Mouse (Mus musculus) small intestine, adult 2 months (tissue): ENCODE measurements around the gene Adgrg1.

ENCODE experiments used
- CTCF ChIP-seq: fragments of 200-500 bp; IDR thresholded peaks from 2 replicates; pipeline ENCODE4 v1.5.1; 2012; ENCODE audit warnings: low read depth, mild to moderate bottlenecking, control low read depth, inconsistent platforms, low read length, moderate library complexity, mixed read lengths; ENCODE audit not compliant: insufficient replicate concordance, insufficient read length; ENCODE audit errors: extremely low read depth
- POLR2A ChIP-seq: fragments of 200-500 bp; IDR thresholded peaks from 2 replicates; pipeline ENCODE4 v1.6.1; 2012; ENCODE audit warnings: low read depth, mild to moderate bottlenecking, control low read depth, inconsistent platforms, low read length, moderate library complexity

GRCm38 (mm10) chr8:94980976-94981375 lies 6.4 kb downstream of the Adgrg1 start:
- TF ChIP-seq CTCF: no peak
- no peak for TF ChIP-seq POLR2A
